Mouse (Mus musculus): ENCODE data around the gene Fam102a. TPM values are rescaled to one million over a fixed set of nuclear protein-coding genes. Genes with fewer than 3 reads are reported as not detected.
A peak's percentile ranks its signal among the peaks of the same experiment; 100 is the strongest.

The Fam102a gene
- polyA plus RNA-seq, 2 experiments: 0.88 to 0.91 TPM

GRCm38 (mm10) chr2:32582830-32583799 lies 48.0 kb downstream of the Fam102a start:
- 10% methylated on average over 37 of the region's 37 CpGs for WGBS (ENCODE audit: insufficient replicate concordance)
- Histone ChIP-seq H3K36me3 (replicated peaks; ENCODE audit: control insufficient read depth, insufficient read depth, low read depth) (no peaks in the 10 kb centered on the region), H3K4me2 (ENCODE audit: low read depth) (peak overlapping the region; percentile 63), H3K4me3 (ENCODE audit: insufficient read depth in 1 of 2, low read depth in 2 of 2, low read length in 2 of 2) (peak overlapping the region; percentile 8 to 28), H3K27me3 (ENCODE audit: control insufficient read depth, insufficient read depth, low read length) (peaks cover 7% of the 10 kb centered on the region; the same call in 1 of the 2 replicates), H3K9me3 (ENCODE audit: control insufficient read depth, low read length) (no peaks in the 10 kb centered on the region), H3K9ac (replicated peaks) (peak overlapping the region; percentile 24), H3K4me1 (replicated peaks; ENCODE audit: control insufficient read depth in 2 of 2, insufficient read depth in 2 of 2, low read length in 1 of 2) (peaks cover 4 to 25% of the 10 kb centered on the region in 2 experiments; a peak in 3 of 4 replicates), H3K27ac (no peak overlapping the region)
- TF ChIP-seq CTCF (IDR thresholded peaks at IDR 0.05; ENCODE audit: low read depth): peak; percentile 98
- TF ChIP-seq EP300 (IDR thresholded peaks at IDR 0.05; ENCODE audit: low read depth): no peak
- ATAC-seq (ENCODE audit: insufficient read depth) (peak; percentile 54), DNase-seq (ENCODE audit: low read depth in 3 of 3, low spot score in 3 of 3) (peak in 2 of 3 experiments; percentile 66)

GRCm38 (mm10) chr2:32585149-32585714 lies 50.1 kb downstream of the Fam102a start:
- Histone ChIP-seq H3K9me3 (ENCODE audit: control insufficient read depth, low read length) (no peaks in the 10 kb centered on the region), H3K4me2 (ENCODE audit: low read depth) (no peak overlapping the region), H3K27ac (no peak overlapping the region), H3K27me3 (ENCODE audit: control insufficient read depth, insufficient read depth, low read length) (no peaks in the 10 kb centered on the region), H3K4me1 (replicated peaks; ENCODE audit: control insufficient read depth in 2 of 2, insufficient read depth in 2 of 2, low read length in 1 of 2) (peaks cover 4 to 27% of the 10 kb centered on the region in 2 experiments; a peak in 3 of 4 replicates), H3K36me3 (replicated peaks; ENCODE audit: control insufficient read depth, insufficient read depth, low read depth) (no peaks in the 10 kb centered on the region), H3K4me3 (ENCODE audit: insufficient read depth in 1 of 2, low read depth in 2 of 2, low read length in 2 of 2) (no peak overlapping the region), H3K9ac (replicated peaks) (no peak overlapping the region)
- TF ChIP-seq EP300 (IDR thresholded peaks at IDR 0.05; ENCODE audit: low read depth) (no peak), CTCF (IDR thresholded peaks at IDR 0.05; ENCODE audit: low read depth) (no peak)
- WGBS (ENCODE audit: insufficient replicate concordance): 68% methylated on average over 7 of the region's 7 CpGs
- ATAC-seq (ENCODE audit: insufficient read depth): no peak
- no peak for DNase-seq (ENCODE audit: low read depth in 3 of 3, low spot score in 3 of 3)

GRCm38 (mm10) chr2:32586871-32587351 lies 51.8 kb downstream of the Fam102a start, which contains the start of gene St6galnac4:
TSS of gene St6galnac4 (plus strand) at chr2:32587095.
- peak within 1 kb of the TSS; percentile 59 to 84 for H3K4me3 ChIP-seq (ENCODE audit: insufficient read depth in 1 of 2, low read depth in 2 of 2, low read length in 2 of 2)
- no peak within 1 kb of the TSS for H3K27ac ChIP-seq
- H3K4me2 ChIP-seq (ENCODE audit: low read depth): peak within 1 kb of the TSS; percentile 85
- peak; percentile 75 to 78 (median 76) for DNase-seq (ENCODE audit: low read depth in 3 of 3, low spot score in 3 of 3)
- TF ChIP-seq EP300 (IDR thresholded peaks at IDR 0.05; ENCODE audit: low read depth): no peak
- peak; percentile 49 for TF ChIP-seq CTCF (IDR thresholded peaks at IDR 0.05; ENCODE audit: low read depth)
- peak within 1 kb of the TSS; percentile 63 for H3K9ac ChIP-seq (replicated peaks)
- 1% methylated on average over 38 of the region's 38 CpGs for WGBS (ENCODE audit: insufficient replicate concordance)
- peaks cover 4 to 24% of the 10 kb centered on the region in 2 experiments; a peak in 3 of 4 replicates for H3K4me1 ChIP-seq (replicated peaks; ENCODE audit: control insufficient read depth in 2 of 2, insufficient read depth in 2 of 2, low read length in 1 of 2)
- no peaks in the 10 kb centered on the region for H3K36me3 ChIP-seq (replicated peaks; ENCODE audit: control insufficient read depth, insufficient read depth, low read depth)
- peak; percentile 86 for ATAC-seq (ENCODE audit: insufficient read depth)
- H3K27me3 ChIP-seq (ENCODE audit: control insufficient read depth, insufficient read depth, low read length): no peaks in the 10 kb centered on the region
- no peaks in the 10 kb centered on the region for H3K9me3 ChIP-seq (ENCODE audit: control insufficient read depth, low read length)

- Histone ChIP-seq H3K4me3 (ENCODE audit: insufficient read depth in 1 of 2, low read depth in 2 of 2, low read length in 2 of 2) (peak overlapping the region; percentile 59 to 84), H3K36me3 (replicated peaks; ENCODE audit: control insufficient read depth, insufficient read depth, low read depth) (no peaks in the 10 kb centered on the region), H3K27ac (no peak overlapping the region), H3K4me2 (ENCODE audit: low read depth) (peak overlapping the region; percentile 85), H3K27me3 (ENCODE audit: control insufficient read depth, insufficient read depth, low read length) (no peaks in the 10 kb centered on the region), H3K4me1 (replicated peaks; ENCODE audit: control insufficient read depth in 2 of 2, insufficient read depth in 2 of 2, low read length in 1 of 2) (peaks cover 4 to 23% of the 10 kb centered on the region in 2 experiments; a peak in 3 of 4 replicates), H3K9me3 (ENCODE audit: control insufficient read depth, low read length) (no peaks in the 10 kb centered on the region), H3K9ac (replicated peaks) (peak overlapping the region; percentile 63)
- ATAC-seq (ENCODE audit: insufficient read depth) (no peak), DNase-seq (ENCODE audit: low read depth in 3 of 3, low spot score in 3 of 3) (no peak)
- TF ChIP-seq CTCF (IDR thresholded peaks at IDR 0.05; ENCODE audit: low read depth) (no peak), EP300 (IDR thresholded peaks at IDR 0.05; ENCODE audit: low read depth) (no peak)
- WGBS (ENCODE audit: insufficient replicate concordance): 4% methylated on average over 9 of the region's 9 CpGs
Measured at GRCm38 (mm10) chr2:32587731-32588321, 52.7 kb downstream of the Fam102a start.

Measured in liver, embryonic 14.5 days (tissue).